Mouse (Mus musculus) CH12.LX (cell line): Measurements from ENCODE around the gene Dda1. TPM values are rescaled to one million over a fixed set of nuclear protein-coding genes. Genes with fewer than 3 reads are reported as not detected.
A peak's percentile ranks its signal among the peaks of the same experiment; 100 is the strongest.

Experiments used
- DNase-seq: peaks from one replicate; pipeline ENCODE4 v3.0.0-alpha.2; 2013; ENCODE audit errors: extremely low read depth
- H3K27ac ChIP-seq: 2 replicates; pipeline ENCODE4 v1.5.1; 2012; ENCODE audit warnings: low read depth, mild to moderate bottlenecking, control low read depth, moderate library complexity; ENCODE audit not compliant: insufficient read depth
- H3K27me3 ChIP-seq: replicated peaks from 2 replicates; pipeline ENCODE3; 2012; ENCODE audit warnings: inconsistent platforms
- H3K36me3 ChIP-seq, 2 experiments: replicated peaks in 1 of 2; 2 replicates each; pipeline versions ENCODE3 to v1.6.1; 2012; ENCODE audit warnings: inconsistent platforms in 1 of 2, low read length in 1 of 2, mild to moderate bottlenecking in 1 of 2, mixed read lengths in 1 of 2, moderate library complexity in 1 of 2; ENCODE audit not compliant: control insufficient read depth in 1 of 2, insufficient read depth in 1 of 2
- H3K4me1 ChIP-seq, 2 experiments: 2 replicates each; pipeline ENCODE4 v1.6.1; 2012; ENCODE audit warnings: inconsistent platforms in 1 of 2, moderate library complexity in 1 of 2; ENCODE audit not compliant: insufficient read depth in 2 of 2, control insufficient read depth in 1 of 2
- H3K4me2 ChIP-seq: 2 replicates; pipeline ENCODE4 v1.6.1; 2012; ENCODE audit warnings: low read depth, mild to moderate bottlenecking, control low read depth; ENCODE audit not compliant: poor library complexity, insufficient read depth, severe bottlenecking
- H3K4me3 ChIP-seq, 3 experiments: fragments of 150-350 bp in 1 of 3; sonication (generic) in 1 of 3; replicated peaks in 1 of 3; 2 replicates each; pipeline versions ENCODE3 to v1.5.1; 2011 to 2012; ENCODE audit warnings: low read depth in 2 of 3, low read length in 2 of 3, mild to moderate bottlenecking in 2 of 3, moderate library complexity in 2 of 3, control low read depth in 1 of 3, improper control_type of control experiment in 1 of 3, inconsistent platforms in 1 of 3, mixed read lengths in 1 of 3; ENCODE audit not compliant: poor library complexity in 1 of 3
- H3K79me2 ChIP-seq: replicated peaks from 2 replicates; pipeline ENCODE4 v1.6.1; 2012; ENCODE audit warnings: mild to moderate bottlenecking, moderate library complexity; ENCODE audit not compliant: control insufficient read depth, poor library complexity, insufficient read depth, severe bottlenecking; ENCODE audit errors: extremely low read depth
- H3K9ac ChIP-seq: 2 replicates; pipeline ENCODE4 v1.6.1; 2012; ENCODE audit warnings: low read depth, mild to moderate bottlenecking, control low read depth, moderate library complexity; ENCODE audit not compliant: insufficient read depth
- H3K9me3 ChIP-seq: replicated peaks from 2 replicates; pipeline ENCODE3; 2012; ENCODE audit warnings: low read length, inconsistent platforms, mixed read lengths
- CHD1 ChIP-seq: IDR thresholded peaks from 2 replicates; pipeline ENCODE4 v1.6.1; 2012; ENCODE audit warnings: low read depth, low read length, improper control_type of control experiment, inconsistent platforms
- E2F4 ChIP-seq: IDR thresholded peaks from 2 replicates; pipeline ENCODE4 v1.6.1; 2011; ENCODE audit warnings: low read depth, low read length, improper control_type of control experiment; ENCODE audit not compliant: insufficient replicate concordance
- ELF1 ChIP-seq: IDR thresholded peaks from 2 replicates; pipeline ENCODE4 v1.6.1; 2014; ENCODE audit warnings: low read depth, mild to moderate bottlenecking, inconsistent platforms, low read length, improper control_type of control experiment
- GABPA ChIP-seq: IDR thresholded peaks from 2 replicates; pipeline ENCODE4 v1.6.1; 2012; ENCODE audit warnings: low read depth, low read length, improper control_type of control experiment, inconsistent platforms; ENCODE audit not compliant: insufficient replicate concordance
- IRF4 ChIP-seq: IDR thresholded peaks from 2 replicates; pipeline ENCODE4 v1.6.1; 2014; ENCODE audit warnings: low read depth, mild to moderate bottlenecking, inconsistent platforms, low read length, improper control_type of control experiment
- JUND ChIP-seq: conservative IDR thresholded peaks from 2 replicates; pipeline ENCODE4 v1.6.1; 2011; ENCODE audit warnings: low read depth, low read length, improper control_type of control experiment
- MAFK ChIP-seq: IDR thresholded peaks from 2 replicates; pipeline ENCODE4 v1.6.1; 2011; ENCODE audit warnings: low read length, improper control_type of control experiment; ENCODE audit not compliant: insufficient replicate concordance
- MAX ChIP-seq: IDR thresholded peaks from 2 replicates; pipeline ENCODE4 v1.6.1; 2011; ENCODE audit warnings: low read length, improper control_type of control experiment
- MXI1 ChIP-seq: IDR thresholded peaks from 2 replicates; pipeline ENCODE4 v1.6.1; 2011; ENCODE audit warnings: mild to moderate bottlenecking, low read depth, low read length, improper control_type of control experiment
- NELFE ChIP-seq: IDR thresholded peaks from 2 replicates; pipeline ENCODE4 v1.6.1; 2011; ENCODE audit warnings: low read depth, low read length, improper control_type of control experiment
- POLR2AphosphoS2 ChIP-seq: IDR thresholded peaks from 2 replicates; pipeline ENCODE4 v1.6.1; 2011; ENCODE audit warnings: low read depth, low read length, improper control_type of control experiment
- TBP ChIP-seq: conservative IDR thresholded peaks from 2 replicates; pipeline ENCODE4 v1.6.1; 2011; ENCODE audit warnings: low read depth, low read length, improper control_type of control experiment
- ZC3H11A ChIP-seq: IDR thresholded peaks from 2 replicates; pipeline ENCODE4 v1.6.1; 2012; ENCODE audit warnings: low read depth, mild to moderate bottlenecking, inconsistent platforms, low read length, improper control_type of control experiment
- ZKSCAN1 ChIP-seq: IDR thresholded peaks from 2 replicates; pipeline ENCODE4 v1.6.1; 2012; ENCODE audit warnings: low read depth, inconsistent platforms, low read length, improper control_type of control experiment, borderline replicate concordance
- ZNF384 ChIP-seq: IDR thresholded peaks from 2 replicates; pipeline ENCODE4 v1.6.1; 2012; ENCODE audit warnings: low read depth, low read length, improper control_type of control experiment, inconsistent platforms
- dilution Hi-C: fragments of 300-500 bp; cut with MboI; formaldehyde crosslinking; loops from 2 replicates; pipeline ENCODE4 v1.14.3; 2020; ENCODE audit warnings: low sequenced_read_pairs; ENCODE audit not compliant: extremely low pct_unique_long_range_greater_than_20kb, extremely low pct_ligation_motif_present
- in situ Hi-C: fragments of 300-500 bp; cut with MboI; formaldehyde crosslinking; loops from 3 replicates; pipeline ENCODE4 v1.14.3; 2019; ENCODE audit warnings: low sequenced_read_pairs, low pct_ligation_motif_present, low pct_unique_long_range_greater_than_20kb, mixed read lengths
- polyA plus RNA-seq: library from polyadenylated mRNA; unstranded; fragments of >175 nt; gene quantifications from 2 replicates; pipeline ENCODE4 v1.2.1, GENCODE M21; 2012; ENCODE audit warnings: low read depth; ENCODE audit not compliant: insufficient read length
- total RNA-seq, 2 experiments: library from RNA; depleted of rRNA; stranded (reverse); fragments of 300-350 nt in 1 of 2; fragments of >200 nt in 1 of 2; gene quantifications; 2 replicates each; pipeline ENCODE4 v1.2.3; 2012 to 2014

The Dda1 gene
- total and polyA plus RNA-seq, 3 experiments, result 57.4 to 78.1 (median 59.3) TPM

DNA sequence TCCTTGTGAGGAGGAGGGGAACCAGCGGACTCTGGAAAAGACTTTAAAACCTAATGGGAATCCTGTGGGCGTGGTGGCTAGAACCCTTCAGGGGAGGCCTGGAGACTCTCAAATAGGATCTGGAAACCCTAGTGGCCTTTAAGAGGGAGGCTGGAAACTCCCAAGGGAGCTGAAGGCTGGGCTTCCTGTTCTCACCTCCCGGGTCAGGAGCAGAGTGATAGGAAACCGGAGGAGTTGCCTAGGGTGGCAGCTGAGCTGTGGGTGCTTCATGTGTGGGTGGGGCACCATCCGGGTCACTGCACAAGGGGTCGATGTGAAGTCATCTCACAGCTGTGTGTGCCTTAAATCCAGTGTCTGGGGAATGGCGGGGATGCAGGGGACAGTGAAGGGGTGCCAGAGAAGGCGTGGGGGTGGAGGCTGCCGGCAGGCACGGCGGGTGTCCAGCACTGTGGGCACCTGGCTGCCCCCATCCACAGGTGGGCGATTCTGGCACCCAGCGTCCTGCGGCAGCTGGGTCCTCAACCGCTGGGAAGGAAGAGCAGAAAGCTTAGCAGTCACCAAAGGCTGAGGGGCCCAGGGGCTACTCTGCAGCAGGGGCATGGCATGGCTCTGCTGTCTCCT lies 29.0 kb downstream of the Dda1 start:
- TF ChIP-seq POLR2AphosphoS2, result 0 out of 2 replicates have a peak, but pooled peaks have one; percentile 47
- TF ChIP-seq MAX, result no peak
- no peak for TF ChIP-seq NELFE
- TF ChIP-seq TBP, result no peak
- TF ChIP-seq, all 38 proteins: peak for 1
- no peak overlapping the region for H3K4me2 ChIP-seq
- peaks cover 4 to 49% of the 10 kb centered on the region in 2 experiments for H3K36me3 ChIP-seq
- DNase-seq, result no peak
- dilution Hi-C loops, result no loop called here
- no peaks in the 10 kb centered on the region for H3K27me3 ChIP-seq
- H3K4me1 ChIP-seq, result peaks cover 0 to 21% of the 10 kb centered on the region in 2 experiments; a peak in 2 of 4 replicates
- no peaks in the 10 kb centered on the region for H3K79me2 ChIP-seq
- in situ Hi-C loops, result no loop called here
- no peaks in the 10 kb centered on the region for H3K9me3 ChIP-seq
- no peak overlapping the region for H3K27ac ChIP-seq
- H3K9ac ChIP-seq, result no peak overlapping the region
- no peak overlapping the region for H3K4me3 ChIP-seq

GRCm38 (mm10) chr8:71498816-71499690 lies 30.1 kb downstream of the Dda1 start:
- no peaks in the 10 kb centered on the region for H3K9me3 ChIP-seq
- no peak for DNase-seq
- H3K4me3 ChIP-seq, result no peak overlapping the region
- peaks cover 0 to 22% of the 10 kb centered on the region in 2 experiments; a peak in 2 of 4 replicates for H3K4me1 ChIP-seq
- no peak overlapping the region for H3K27ac ChIP-seq
- peaks cover 4 to 42% of the 10 kb centered on the region in 2 experiments for H3K36me3 ChIP-seq
- dilution Hi-C loops, result no loop called here
- in situ Hi-C loops, result no loop called here
- no peaks in the 10 kb centered on the region for H3K79me2 ChIP-seq
- H3K4me2 ChIP-seq, result no peak overlapping the region
- H3K27me3 ChIP-seq, result no peaks in the 10 kb centered on the region
- no peak for TF ChIP-seq CHD1
- TF ChIP-seq MAFK, result no peak
- TF ChIP-seq GABPA, result no peak
- TF ChIP-seq ZNF384, result no peak
- TF ChIP-seq ZKSCAN1, result no peak
- TF ChIP-seq MXI1, result no peak
- H3K9ac ChIP-seq, result no peak overlapping the region

DNA sequence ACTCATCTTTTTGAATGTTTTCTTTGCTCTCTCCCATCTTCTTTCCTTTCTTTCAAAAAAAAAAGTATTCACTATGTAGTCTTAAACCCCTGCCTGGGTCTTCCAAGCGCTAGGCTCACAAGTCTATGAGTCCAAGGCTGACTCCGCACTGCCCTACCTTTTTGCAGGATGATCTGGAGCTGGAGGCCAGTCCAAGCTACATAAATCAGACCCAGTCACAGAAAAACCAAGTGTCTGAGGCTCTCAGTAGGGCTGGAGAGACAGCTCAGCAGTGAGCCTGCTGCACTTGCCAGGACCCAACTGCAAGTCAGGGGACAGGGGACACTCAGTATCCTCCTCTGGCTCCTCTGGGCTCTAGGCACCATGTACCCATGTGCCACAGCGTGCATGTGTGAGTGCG lies 35.4 kb downstream of the Dda1 start:
- dilution Hi-C loops, result no loop called here
- no peak overlapping the region for H3K4me3 ChIP-seq
- H3K79me2 ChIP-seq, result no peaks in the 10 kb centered on the region
- H3K27me3 ChIP-seq, result peaks cover 43% of the 10 kb centered on the region
- no peak overlapping the region for H3K27ac ChIP-seq
- in situ Hi-C loops, result loop anchor here (10.0 kb wide), 1 partner anchor 60 kb away; no protein-coding TSS in a partner anchor
- no peak for DNase-seq
- no peak for TF ChIP-seq IRF4
- no peak for TF ChIP-seq ELF1
- TF ChIP-seq ZC3H11A, result no peak
- no peak for TF ChIP-seq JUND
- no peak for TF ChIP-seq CHD1
- no peak for TF ChIP-seq NELFE
- no peak for TF ChIP-seq E2F4
- no peak overlapping the region for H3K9ac ChIP-seq
- H3K36me3 ChIP-seq, result peaks cover 0 to 2% of the 10 kb centered on the region in 2 experiments
- H3K4me1 ChIP-seq, result peaks cover 2 to 8% of the 10 kb centered on the region in 2 experiments; a peak in 3 of 4 replicates
- H3K4me2 ChIP-seq, result no peak overlapping the region
- no peaks in the 10 kb centered on the region for H3K9me3 ChIP-seq
